Mouse (Mus musculus) limb, embryonic 14.5 days (tissue): ENCODE measurements around the gene Cox18. TPM values are rescaled to one million over a fixed set of nuclear protein-coding genes. Genes with fewer than 3 reads are reported as not detected.

Experiments used
- ATAC-seq: fragments of 200-750 bp; cut with Nextera tagmentation; 2 replicates; pipeline ENCODE4 v1.8.0; 2017; ENCODE audit warnings: low read depth, moderate number of reproducible peaks, moderate TSS enrichment; ENCODE audit not compliant: low FRiP score
- DNase-seq: peaks from one replicate; pipeline ENCODE4 v3.0.0-alpha.2; 2015; ENCODE audit warnings: low spot score
- H3K27ac ChIP-seq: fragments of 300-500 bp; sonication (generic); replicated peaks from 2 replicates; pipeline ENCODE4 v1.5.1; 2014; ENCODE audit warnings: low read depth, mild to moderate bottlenecking, low read length, moderate library complexity, mixed read lengths
- H3K27me3 ChIP-seq: fragments of 300-500 bp; sonication (generic); 2 replicates; pipeline ENCODE4 v1.6.1; 2014; ENCODE audit warnings: low read length, mixed read lengths; ENCODE audit not compliant: control insufficient read depth, insufficient read depth
- H3K36me3 ChIP-seq: fragments of 300-500 bp; sonication (generic); 2 replicates; pipeline ENCODE4 v1.6.1; 2014; ENCODE audit warnings: mild to moderate bottlenecking, low read length, moderate library complexity, mixed read lengths; ENCODE audit not compliant: control insufficient read depth, insufficient read depth
- H3K4me1 ChIP-seq: fragments of 300-500 bp; sonication (generic); 2 replicates; pipeline ENCODE4 v1.6.1; 2014; ENCODE audit warnings: antibody characterized with exemption, low read length, mixed read lengths; ENCODE audit not compliant: control insufficient read depth, insufficient read depth
- H3K4me2 ChIP-seq: fragments of 300-500 bp; sonication (generic); replicated peaks from 2 replicates; pipeline ENCODE4 v1.6.1; 2014; ENCODE audit warnings: low read depth, mild to moderate bottlenecking, low read length, moderate library complexity; ENCODE audit not compliant: severe bottlenecking
- H3K4me3 ChIP-seq: fragments of 300-500 bp; sonication (generic); replicated peaks from 2 replicates; pipeline ENCODE4 v1.5.1; 2014; ENCODE audit warnings: low read length
- H3K9ac ChIP-seq: fragments of 300-500 bp; sonication (generic); 2 replicates; pipeline ENCODE4 v1.6.1; 2014; ENCODE audit warnings: mild to moderate bottlenecking, low read depth, low read length, moderate library complexity; ENCODE audit not compliant: severe bottlenecking
- H3K9me3 ChIP-seq: fragments of 300-500 bp; sonication (generic); 2 replicates; pipeline ENCODE4 v1.6.1; 2016; ENCODE audit warnings: low read length; ENCODE audit not compliant: control insufficient read depth
- POLR2A ChIP-seq: fragments of 200-500 bp; IDR thresholded peaks from 2 replicates; pipeline ENCODE4 v1.8.0; 2012; ENCODE audit warnings: inconsistent platforms, mild to moderate bottlenecking, moderate library complexity, borderline replicate concordance; ENCODE audit not compliant: insufficient read depth, insufficient read length; ENCODE audit errors: extremely low read depth
- whole genome bisulfite sequencing: fragments of 180-500 bp; shearing (Covaris S2); extraction: QIAGEN DNeasy Blood & Tissue Kit; methylation state at CpG from one replicate; pipeline ENCODE4 v1.1.7; 2014; 5-methylcytosine and 5-hydroxymethylcytosine counted together
- polyA plus RNA-seq, 2 experiments: library from polyadenylated mRNA; depleted of rRNA in 1 of 2; stranded (reverse) in 1 of 2; unstranded in 1 of 2; fragments of >200 nt; fragmentation: Nextera tagmentation in 1 of 2; extraction: Ambion mirVana in 1 of 2; gene quantifications; 2 replicates each; pipeline versions ENCODE4 v1.2.1 to v1.2.3; 2012 to 2014

The Cox18 gene
- polyA plus RNA-seq, 2 experiments = 28.6 to 34.3 TPM

GRCm38 (mm10) chr5:90178116-90178515, 45.7 kb downstream of the Cox18 start:
- Histone ChIP-seq H3K36me3 (no peaks in the 10 kb centered on the region), H3K4me1 (no peaks in the 10 kb centered on the region), H3K9ac (no peak overlapping the region), H3K27ac (no peak overlapping the region), H3K27me3 (no peaks in the 10 kb centered on the region), H3K4me2 (no peak overlapping the region), H3K9me3 (no peaks in the 10 kb centered on the region), H3K4me3 (no peak overlapping the region)
- no peak for TF ChIP-seq POLR2A
- ATAC-seq (no peak), DNase-seq (no peak)
- 100% methylated on average over 1 of the region's 1 CpGs for WGBS

Other genes with a start within 250 kb of the Cox18 start
- gene Ankrd17, start 142.6 kb upstream of the Cox18 start, polyA plus RNA-seq (2012; rRNA removed) = 54.4 and 58.8 TPM in 2 replicates
- gene Ankrd17, start 142.6 kb upstream of the Cox18 start, polyA plus RNA-seq (2014; fragmentation: Nextera tagmentation; extraction: Ambion mirVana) = 34.9 and 38.2 TPM in 2 replicates
- 3.2 and 3.8 TPM in 2 replicates for gene Gm9958, start 143.2 kb upstream of the Cox18 start, polyA plus RNA-seq (2012; rRNA removed)
- 6.2 and 6.7 TPM in 2 replicates for gene Gm9958, start 143.2 kb upstream of the Cox18 start, polyA plus RNA-seq (2014; fragmentation: Nextera tagmentation; extraction: Ambion mirVana)
- 1.3 and 6.9 TPM in 2 replicates for gene Alb, start 236.9 kb upstream of the Cox18 start, polyA plus RNA-seq (2012; rRNA removed)
- gene Alb, start 236.9 kb upstream of the Cox18 start, polyA plus RNA-seq (2014; fragmentation: Nextera tagmentation; extraction: Ambion mirVana) = 0.66 and 0.73 TPM in 2 replicates